Mouse (Mus musculus): Measurements from ENCODE around the gene Plcl1.

DNA sequence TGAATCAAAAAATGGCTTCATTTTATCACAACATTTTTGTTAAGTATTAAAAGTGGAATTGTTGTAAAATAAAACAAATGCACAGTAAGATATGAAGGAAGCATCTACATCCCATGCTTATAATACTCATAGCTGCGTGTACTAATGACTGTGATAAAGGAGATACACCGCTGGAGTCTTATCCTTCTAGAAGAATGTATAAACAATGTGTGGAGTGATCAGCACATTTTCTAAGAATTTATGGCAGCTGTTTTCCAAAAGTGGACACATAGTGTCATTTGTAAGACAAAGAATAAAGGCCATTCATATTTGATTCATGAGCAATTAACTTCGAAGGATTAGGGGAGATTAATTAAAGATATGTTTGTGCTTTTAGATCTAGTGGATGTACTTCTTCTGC, 148.7 kb downstream of the Plcl1 start:
- TF ChIP-seq CTCF (IDR thresholded peaks at IDR 0.05; ENCODE audit: low read depth, low read length), result no peak
- no peak for TF ChIP-seq POLR2A (IDR thresholded peaks at IDR 0.05; ENCODE audit: borderline replicate concordance, low read depth, low read length)
